Mouse (Mus musculus) intestine, embryonic 16.5 days (tissue): Measurements from ENCODE around the gene Cacna1a. TPM values are rescaled to one million over a fixed set of nuclear protein-coding genes. Genes with fewer than 3 reads are reported as not detected.

Experiments
- ATAC-seq: fragments of 200-750 bp; cut with Nextera tagmentation; 2 replicates; pipeline ENCODE4 v1.8.0; 2017; ENCODE audit warnings: moderate TSS enrichment, moderate library complexity
- H3K27ac ChIP-seq: fragments of 300-500 bp; sonication (generic); 2 replicates; pipeline ENCODE4 v1.5.1; 2014; ENCODE audit warnings: mild to moderate bottlenecking, low read length
- H3K27me3 ChIP-seq: fragments of 300-500 bp; sonication (generic); replicated peaks from 2 replicates; pipeline ENCODE4 v1.6.1; 2014; ENCODE audit warnings: low read length, control low read depth, mixed read lengths; ENCODE audit not compliant: control insufficient read depth, insufficient read depth
- H3K36me3 ChIP-seq: fragments of 300-500 bp; sonication (generic); 2 replicates; pipeline ENCODE4 v1.6.1; 2014; ENCODE audit warnings: low read length, control low read depth; ENCODE audit not compliant: control insufficient read depth, insufficient read depth
- H3K4me1 ChIP-seq: fragments of 300-500 bp; sonication (generic); 2 replicates; pipeline ENCODE4 v1.6.1; 2014; ENCODE audit warnings: low read length, control low read depth, mixed read lengths; ENCODE audit not compliant: control insufficient read depth, insufficient read depth
- H3K4me2 ChIP-seq: fragments of 300-500 bp; sonication (generic); 2 replicates; pipeline ENCODE4 v1.6.1; 2014; ENCODE audit warnings: low read depth, low read length, control low read depth
- H3K4me3 ChIP-seq: fragments of 300-500 bp; sonication (generic); 2 replicates; pipeline ENCODE4 v1.5.1; 2014; ENCODE audit warnings: mild to moderate bottlenecking, low read length
- H3K9ac ChIP-seq: fragments of 300-500 bp; sonication (generic); 2 replicates; pipeline ENCODE4 v1.6.1; 2014; ENCODE audit warnings: low read depth, low read length
- H3K9me3 ChIP-seq: fragments of 300-500 bp; sonication (generic); 2 replicates; pipeline ENCODE4 v1.6.1; 2016; ENCODE audit warnings: low read length, control low read depth; ENCODE audit not compliant: control insufficient read depth
- WGBS: fragments of 180-500 bp; shearing (Covaris S2); extraction: QIAGEN DNeasy Blood & Tissue Kit; methylation state at CpG from one replicate; pipeline ENCODE4 v1.1.7; 2014; 5-methylcytosine and 5-hydroxymethylcytosine counted together
- polyA plus RNA-seq: library from polyadenylated mRNA; unstranded; fragments of >200 nt; fragmentation: Nextera tagmentation; extraction: Ambion mirVana; gene quantifications from 2 replicates; pipeline ENCODE4 v1.2.1, GENCODE M21; 2015

Cacna1a gene
- polyA plus RNA-seq, 1 experiment from 2014 or later = 2.5 TPM

DNA sequence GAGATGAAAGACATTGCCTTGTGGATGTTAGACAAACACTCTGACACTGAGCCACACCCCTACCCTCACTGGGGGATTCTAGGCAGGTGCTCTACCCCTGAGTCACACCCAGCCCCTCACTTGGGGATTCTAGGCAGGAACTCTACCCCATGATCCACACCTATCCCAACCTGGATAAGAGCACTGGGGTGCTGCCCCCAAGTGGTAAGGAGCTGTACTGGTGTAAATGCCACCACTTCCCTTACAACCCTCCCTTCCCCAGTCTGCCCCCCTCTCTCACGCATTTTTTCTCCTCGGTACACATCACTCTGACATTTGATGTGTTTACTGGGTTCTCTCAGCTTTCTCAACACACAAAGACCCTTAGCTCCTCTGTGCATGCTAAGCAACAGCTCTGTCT is 125.5 kb downstream of the Cacna1a start:
- H3K4me3 ChIP-seq = no peak overlapping the region
- WGBS = 7% methylated on average over 2 of the region's 2 CpGs
- H3K4me1 ChIP-seq = no peaks in the 10 kb centered on the region
- H3K4me2 ChIP-seq = no peak overlapping the region
- H3K27ac ChIP-seq = no peak overlapping the region
- ATAC-seq = no peak
- H3K9ac ChIP-seq = no peak overlapping the region
- no peaks in the 10 kb centered on the region for H3K27me3 ChIP-seq
- no peaks in the 10 kb centered on the region for H3K9me3 ChIP-seq
- H3K36me3 ChIP-seq = no peaks in the 10 kb centered on the region

DNA sequence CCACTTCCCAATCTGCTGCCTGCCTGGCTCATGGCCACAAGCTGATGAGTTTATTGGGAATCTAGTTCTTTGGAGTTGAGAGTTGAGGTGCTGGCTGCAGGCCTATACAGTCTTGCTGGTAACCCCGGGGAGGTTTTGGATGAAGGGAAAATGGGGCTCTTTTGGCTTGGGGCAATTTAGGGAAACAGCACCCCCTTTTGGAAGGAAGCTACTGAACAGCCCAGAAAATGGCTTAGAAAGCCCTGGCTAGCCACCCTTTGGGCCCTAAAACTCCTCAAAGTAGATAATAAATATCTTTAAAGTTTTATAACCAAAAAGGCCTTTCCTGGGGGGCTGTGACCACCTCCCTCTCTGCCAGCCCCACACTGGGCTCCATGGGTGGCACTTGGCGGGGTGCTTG is 129.9 kb downstream of the Cacna1a start:
- no peak overlapping the region for H3K4me2 ChIP-seq
- 66% methylated on average over 2 of the region's 2 CpGs for WGBS
- H3K36me3 ChIP-seq = no peaks in the 10 kb centered on the region
- H3K27ac ChIP-seq = no peak overlapping the region
- H3K4me1 ChIP-seq = no peaks in the 10 kb centered on the region
- no peaks in the 10 kb centered on the region for H3K27me3 ChIP-seq
- H3K9me3 ChIP-seq = no peaks in the 10 kb centered on the region
- ATAC-seq = no peak
- no peak overlapping the region for H3K4me3 ChIP-seq
- H3K9ac ChIP-seq = no peak overlapping the region

DNA sequence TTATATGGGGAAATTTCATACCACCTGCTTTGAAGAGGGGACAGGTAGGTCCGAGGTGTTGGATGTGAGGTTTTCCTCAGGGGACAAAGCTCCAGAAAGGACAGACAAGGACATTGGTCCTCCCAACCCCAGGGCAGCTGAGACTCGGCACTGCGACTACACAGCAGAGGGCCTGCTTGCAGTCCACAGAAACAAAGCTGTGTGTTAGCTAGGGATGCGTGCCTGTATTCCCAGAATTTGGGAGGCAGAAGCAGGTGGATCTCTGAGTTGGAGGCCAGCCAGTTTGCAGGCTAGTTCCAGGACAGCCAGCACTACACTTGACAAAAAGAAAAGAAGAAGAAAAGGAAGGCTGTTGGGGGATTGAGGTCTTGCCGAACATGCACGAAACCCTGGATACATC is 130.5 kb downstream of the Cacna1a start:
- no peak overlapping the region for H3K4me2 ChIP-seq
- no peak overlapping the region for H3K27ac ChIP-seq
- no peaks in the 10 kb centered on the region for H3K36me3 ChIP-seq
- 89% methylated on average over 6 of the region's 6 CpGs for WGBS
- H3K27me3 ChIP-seq = no peaks in the 10 kb centered on the region
- no peak overlapping the region for H3K4me3 ChIP-seq
- H3K9ac ChIP-seq = no peak overlapping the region
- H3K9me3 ChIP-seq = no peaks in the 10 kb centered on the region
- ATAC-seq = no peak
- H3K4me1 ChIP-seq = no peaks in the 10 kb centered on the region

DNA sequence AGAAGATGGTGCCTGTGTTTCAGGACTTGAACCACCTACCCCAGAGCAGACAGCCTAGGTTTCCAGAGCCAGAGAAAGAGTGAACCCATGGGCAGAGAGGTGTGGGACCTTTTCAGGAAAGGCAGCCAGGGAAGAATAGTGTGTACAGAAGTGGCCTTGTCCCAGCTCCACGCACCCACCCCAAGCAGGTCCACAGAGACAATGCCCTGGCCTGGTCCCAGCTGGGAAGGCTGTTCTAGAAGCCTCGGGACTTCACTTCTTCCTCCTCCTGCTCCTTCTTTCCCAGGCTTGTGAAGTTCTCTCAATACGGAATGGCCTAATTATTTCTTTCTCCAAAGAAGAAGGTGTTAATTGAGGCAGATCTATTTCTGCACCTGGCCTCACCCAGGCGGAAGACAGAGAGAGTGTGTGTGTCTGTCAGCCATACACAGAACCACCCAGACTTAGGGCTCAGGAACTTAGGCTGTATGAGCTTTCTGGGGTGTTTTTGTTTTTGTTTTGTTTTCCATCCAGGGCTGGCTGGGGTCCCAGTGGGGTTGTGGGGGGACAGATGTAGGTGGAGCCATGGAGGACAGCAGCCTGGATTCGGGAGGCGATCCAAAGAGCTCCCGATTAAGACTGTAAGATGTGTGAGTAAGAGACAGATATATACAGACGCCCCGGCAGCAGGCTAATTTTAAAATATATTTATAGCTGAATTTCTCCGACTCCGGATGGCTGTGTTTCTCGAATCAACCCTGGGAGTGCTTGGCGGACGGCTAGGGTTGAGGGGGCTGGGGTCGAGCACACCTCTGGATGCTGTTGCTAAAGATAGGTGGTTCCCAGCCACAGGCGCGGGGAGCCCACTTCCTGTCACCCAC is 131.8 kb downstream of the Cacna1a start:
- ATAC-seq = no peak
- Histone ChIP-seq H3K9me3 (no peaks in the 10 kb centered on the region), H3K36me3 (no peaks in the 10 kb centered on the region), H3K27ac (no peak overlapping the region), H3K27me3 (no peaks in the 10 kb centered on the region), H3K4me1 (no peaks in the 10 kb centered on the region), H3K4me3 (no peak overlapping the region), H3K4me2 (no peak overlapping the region), H3K9ac (no peak overlapping the region)
- WGBS = 66% methylated on average over 17 of the region's 17 CpGs

- Histone ChIP-seq H3K4me3 (no peak overlapping the region), H3K4me1 (no peaks in the 10 kb centered on the region), H3K9me3 (0 out of 2 replicates have a peak, but pooled peaks cover 2% of the 10 kb centered on the region), H3K27ac (no peak overlapping the region), H3K27me3 (no peaks in the 10 kb centered on the region), H3K4me2 (no peak overlapping the region), H3K9ac (no peak overlapping the region), H3K36me3 (no peaks in the 10 kb centered on the region)
- ATAC-seq = no peak
- 57% methylated on average over 2 of the region's 2 CpGs for WGBS
These were observed 132.8 kb downstream of the Cacna1a start for GRCm38 (mm10) chr8:84520999-84521398.

- H3K4me2 ChIP-seq = no peak overlapping the region
- WGBS = 82% methylated on average over 7 of the region's 7 CpGs
- no peak overlapping the region for H3K27ac ChIP-seq
- no peaks in the 10 kb centered on the region for H3K36me3 ChIP-seq
- no peaks in the 10 kb centered on the region for H3K27me3 ChIP-seq
- no peak overlapping the region for H3K4me3 ChIP-seq
- H3K9ac ChIP-seq = no peak overlapping the region
- H3K9me3 ChIP-seq = 0 out of 2 replicates have a peak, but pooled peaks cover 2% of the 10 kb centered on the region
- no peak for ATAC-seq
- no peaks in the 10 kb centered on the region for H3K4me1 ChIP-seq
These were observed 139.8 kb downstream of the Cacna1a start for GRCm38 (mm10) chr8:84528036-84528435.

GRCm38 (mm10) chr8:84529548-84529947 is 141.3 kb downstream of the Cacna1a start:
- Histone ChIP-seq H3K4me1 (no peaks in the 10 kb centered on the region), H3K27ac (no peak overlapping the region), H3K4me3 (no peak overlapping the region), H3K27me3 (no peaks in the 10 kb centered on the region), H3K9me3 (0 out of 2 replicates have a peak, but pooled peaks cover 2% of the 10 kb centered on the region), H3K9ac (no peak overlapping the region), H3K4me2 (no peak overlapping the region), H3K36me3 (no peaks in the 10 kb centered on the region)
- ATAC-seq = no peak
- 73% methylated on average over 4 of the region's 4 CpGs for WGBS

DNA sequence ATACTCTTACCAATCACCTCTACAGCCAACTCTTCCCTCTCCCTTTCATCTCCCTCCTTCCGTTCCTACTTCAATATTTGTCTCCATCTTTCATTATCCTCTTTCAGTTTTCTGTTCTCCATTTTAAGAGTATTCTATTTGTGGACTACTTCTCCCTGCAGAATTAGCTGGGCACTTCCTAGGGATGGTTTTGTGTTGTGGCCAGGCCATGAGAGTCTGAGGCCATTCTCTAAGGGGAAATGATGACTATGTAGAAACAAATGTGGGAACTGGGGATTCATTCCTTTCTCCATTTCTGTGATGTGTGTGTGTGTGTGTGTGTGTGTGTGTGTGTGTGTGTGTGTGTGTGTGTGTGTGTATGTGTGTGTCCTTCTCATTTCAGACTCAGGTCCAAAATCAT is 144.5 kb downstream of the Cacna1a start:
- H3K4me1 ChIP-seq = no peaks in the 10 kb centered on the region
- no peak overlapping the region for H3K9ac ChIP-seq
- no peak overlapping the region for H3K4me2 ChIP-seq
- H3K9me3 ChIP-seq = no peaks in the 10 kb centered on the region
- H3K27me3 ChIP-seq = no peaks in the 10 kb centered on the region
- 94% methylated on average over 1 of the region's 1 CpGs for WGBS
- no peak overlapping the region for H3K27ac ChIP-seq
- no peak overlapping the region for H3K4me3 ChIP-seq
- no peaks in the 10 kb centered on the region for H3K36me3 ChIP-seq
- no peak for ATAC-seq

- 77% methylated on average over 4 of the region's 4 CpGs for WGBS
- no peak overlapping the region for H3K4me2 ChIP-seq
- no peak overlapping the region for H3K9ac ChIP-seq
- no peaks in the 10 kb centered on the region for H3K36me3 ChIP-seq
- no peaks in the 10 kb centered on the region for H3K9me3 ChIP-seq
- no peak overlapping the region for H3K4me3 ChIP-seq
- H3K4me1 ChIP-seq = no peaks in the 10 kb centered on the region
- no peak overlapping the region for H3K27ac ChIP-seq
- ATAC-seq = no peak
- H3K27me3 ChIP-seq = no peaks in the 10 kb centered on the region
These were observed 145.1 kb downstream of the Cacna1a start for GRCm38 (mm10) chr8:84533341-84533740.

- Histone ChIP-seq H3K4me3 (no peak overlapping the region), H3K9ac (no peak overlapping the region), H3K27ac (no peak overlapping the region), H3K4me2 (no peak overlapping the region), H3K4me1 (no peaks in the 10 kb centered on the region), H3K36me3 (no peaks in the 10 kb centered on the region), H3K27me3 (no peaks in the 10 kb centered on the region), H3K9me3 (no peaks in the 10 kb centered on the region)
- 80% methylated on average over 5 of the region's 5 CpGs for WGBS
- no peak for ATAC-seq
These were observed 148.7 kb downstream of the Cacna1a start for GRCm38 (mm10) chr8:84536917-84537316.
